Mouse (Mus musculus) layer of hippocampus, postnatal 10 days (tissue): ENCODE data around the gene Tmem131l. TPM values are rescaled to one million over a fixed set of nuclear protein-coding genes. Genes with fewer than 3 reads are reported as not detected.

Source experiments
- DNase-seq, 2 experiments: peaks; one replicate each; pipeline ENCODE4 v3.0.0; 2021; ENCODE audit warnings: low spot score in 2 of 2
- total RNA-seq, 2 experiments: library from RNA; stranded (reverse); gene quantifications; 2 replicates each; pipeline ENCODE4 v1.2.3; 2021

The Tmem131l gene
- total RNA-seq, 2 experiments from 2014 or later = 45.4 to 47.6 TPM

- no peak for DNase-seq
Measured at GRCm38 (mm10) chr3:84048729-84049175, 8.8 kb upstream of the Tmem131l start.

GRCm38 (mm10) chr3:84046206-84046605 is 6.2 kb upstream of the Tmem131l start:
- no peak for DNase-seq

GRCm38 (mm10) chr3:84041739-84042138 is 1.8 kb upstream of the Tmem131l start:
- no peak for DNase-seq

- no peak for DNase-seq
Measured at GRCm38 (mm10) chr3:84040476-84041082, 604 bp upstream of the Tmem131l start.

GRCm38 (mm10) chr3:84038981-84039645 is 862 bp downstream of the Tmem131l start:
- peak; percentile 42 to 62 for DNase-seq

GRCm38 (mm10) chr3:84038126-84038525 is 1.8 kb downstream of the Tmem131l start:
- no peak for DNase-seq

GRCm38 (mm10) chr3:84037536-84037935 is 2.4 kb downstream of the Tmem131l start:
- no peak for DNase-seq

GRCm38 (mm10) chr3:84036866-84037265 is 3.1 kb downstream of the Tmem131l start:
- DNase-seq = no peak

GRCm38 (mm10) chr3:84035728-84036364 is 4.1 kb downstream of the Tmem131l start:
- no peak for DNase-seq

- DNase-seq = no peak
Measured at GRCm38 (mm10) chr3:84034115-84034780, 5.7 kb downstream of the Tmem131l start.

GRCm38 (mm10) chr3:84032933-84033730 is 6.8 kb downstream of the Tmem131l start:
- no peak for DNase-seq

GRCm38 (mm10) chr3:84032419-84032818 is 7.6 kb downstream of the Tmem131l start:
- DNase-seq = no peak

- DNase-seq = no peak
Measured at GRCm38 (mm10) chr3:84031216-84031615, 8.8 kb downstream of the Tmem131l start.

GRCm38 (mm10) chr3:84028968-84029367 is 11.0 kb downstream of the Tmem131l start:
- DNase-seq = no peak

- DNase-seq = no peak
Measured at GRCm38 (mm10) chr3:84027691-84028159, 12.2 kb downstream of the Tmem131l start.

- no peak for DNase-seq
Measured at GRCm38 (mm10) chr3:84024512-84025072, 15.4 kb downstream of the Tmem131l start.

GRCm38 (mm10) chr3:84022723-84023122 is 17.3 kb downstream of the Tmem131l start:
- no peak for DNase-seq

- DNase-seq = no peak
Measured at GRCm38 (mm10) chr3:84022201-84022584, 17.8 kb downstream of the Tmem131l start.

GRCm38 (mm10) chr3:84021217-84022200 is 18.5 kb downstream of the Tmem131l start:
- DNase-seq = no peak
